8 mouse cellular contexts compared by ENCODE assay signal in genomic region chr8:109777851-109778250, GRCm38 (mm10). TPM values are rescaled to one million over a fixed set of nuclear protein-coding genes. Genes with fewer than 3 reads are reported as not detected.
A peak's percentile ranks its signal among the peaks of the same experiment; 100 is the strongest.
DNase-seq lines count a peak whose midpoint lies in the region; ATAC-seq lines count a peak whose summit lies in the region.

No protein-coding gene starts in this region.

- peaks cover 17% of the 10 kb centered on the region for H3K4me1 ChIP-seq in kidney, embryonic 15.5 days
- no peaks in the 10 kb centered on the region for H3K4me1 ChIP-seq in brown adipose tissue, adult 24 weeks (ENCODE audit: control insufficient read depth, insufficient read depth, insufficient read length, low read length)
- H3K4me1 ChIP-seq in hindbrain, embryonic 13.5 days (replicated peaks) = peaks cover 22% of the 10 kb centered on the region
- peaks cover 17% of the 10 kb centered on the region for H3K4me1 ChIP-seq in midbrain, embryonic 14.5 days (ENCODE audit: control insufficient read depth, insufficient read depth, low read length)

- no peaks in the 10 kb centered on the region for H3K36me3 ChIP-seq in kidney, embryonic 15.5 days
- no peaks in the 10 kb centered on the region for H3K36me3 ChIP-seq in hindbrain, embryonic 13.5 days
- H3K36me3 ChIP-seq in midbrain, embryonic 14.5 days (ENCODE audit: control insufficient read depth, insufficient read depth, low read length) = no peaks in the 10 kb centered on the region

- no peaks in the 10 kb centered on the region for H3K9me3 ChIP-seq in kidney, embryonic 15.5 days (replicated peaks)
- H3K9me3 ChIP-seq in hindbrain, embryonic 13.5 days = no peaks in the 10 kb centered on the region
- no peaks in the 10 kb centered on the region for H3K9me3 ChIP-seq in midbrain, embryonic 14.5 days (ENCODE audit: control insufficient read depth, low read length)

- H3K27ac ChIP-seq in kidney, embryonic 15.5 days = no peak overlapping the region
- no peak overlapping the region for H3K27ac ChIP-seq in brown adipose tissue, adult 24 weeks (replicated peaks; ENCODE audit: low read depth, low read length)
- peak overlapping the region; percentile 99 for H3K27ac ChIP-seq in hindbrain, embryonic 13.5 days
- peak overlapping the region; percentile 99 for H3K27ac ChIP-seq in midbrain, embryonic 14.5 days (replicated peaks; ENCODE audit: low read depth, low read length)

- DNase-seq in kidney, adult 18-20 months = no peak
- no peak for DNase-seq in midbrain, embryonic 14.5 days
- DNase-seq in spleen, postnatal 10 days (ENCODE audit: low spot score in 2 of 2) = no peak
- no peak for DNase-seq in left cerebral cortex, adult 11 months (ENCODE audit: low spot score)
- no peak for DNase-seq in adipocyte (ENCODE audit: low spot score)

- H3K4me2 ChIP-seq in kidney, embryonic 15.5 days = peak overlapping the region; percentile 86
- H3K4me2 ChIP-seq in hindbrain, embryonic 13.5 days = peak overlapping the region; percentile 79
- peak overlapping the region; percentile 94 for H3K4me2 ChIP-seq in midbrain, embryonic 14.5 days (ENCODE audit: low read length)

- no peak for ATAC-seq in kidney, embryonic 15.5 days (replicated peaks; ENCODE audit: low FRiP score)
- no peak for ATAC-seq in hindbrain, embryonic 13.5 days (ENCODE audit: low FRiP score)
- ATAC-seq in midbrain, embryonic 14.5 days (ENCODE audit: low FRiP score, low TSS enrichment) = no peak

- H3K9ac ChIP-seq in kidney, embryonic 15.5 days = peak overlapping the region; percentile 97; the same call in 1 of the 2 replicates
- H3K9ac ChIP-seq in hindbrain, embryonic 13.5 days = peak overlapping the region; percentile 95
- H3K9ac ChIP-seq in midbrain, embryonic 14.5 days (replicated peaks; ENCODE audit: low read length) = no peak overlapping the region; the same call in 1 of the 2 replicates

- 27% methylated on average over 5 of the region's 5 CpGs for WGBS in kidney, embryonic 15.5 days
- WGBS in hindbrain, embryonic 13.5 days = 24% methylated on average over 5 of the region's 5 CpGs
- WGBS in midbrain, embryonic 14.5 days = 24% methylated on average over 5 of the region's 5 CpGs

- H3K4me3 ChIP-seq in kidney, embryonic 15.5 days (replicated peaks) = peak overlapping the region; percentile 98
- peak overlapping the region; percentile 91 for H3K4me3 ChIP-seq in brown adipose tissue, adult 24 weeks (ENCODE audit: insufficient read depth, low read depth, low read length)
- peak overlapping the region; percentile 99 for H3K4me3 ChIP-seq in hindbrain, embryonic 13.5 days
- H3K4me3 ChIP-seq in midbrain, embryonic 14.5 days (replicated peaks; ENCODE audit: low read depth, low read length) = peak overlapping the region; percentile 97

- H3K27me3 ChIP-seq in kidney, embryonic 15.5 days = peaks cover 14% of the 10 kb centered on the region
- H3K27me3 ChIP-seq in hindbrain, embryonic 13.5 days = peaks cover 34% of the 10 kb centered on the region
- H3K27me3 ChIP-seq in midbrain, embryonic 14.5 days (ENCODE audit: control insufficient read depth, insufficient read depth, low read length) = no peaks in the 10 kb centered on the region; the same call in 1 of the 2 replicates

RNA-seq across cellular contexts. Expression of gene Ap1g1, which starts 0.5 kb away (rescaled TPM):
- 45.4 TPM in 2 replicates for polyA plus RNA-seq in kidney, embryonic 15.5 days (2015; fragmentation: Nextera tagmentation; extraction: Ambion mirVana)
- 44.4 and 68.3 TPM in 2 replicates for polyA plus RNA-seq in brown adipose tissue, adult 24 weeks (2012; ENCODE audit: insufficient read depth, insufficient read length, missing spikeins)
- 49.7 and 51.4 TPM in 2 replicates for polyA plus RNA-seq in hindbrain, embryonic 13.5 days (2015; fragmentation: Nextera tagmentation; extraction: Ambion mirVana)
- polyA plus RNA-seq in midbrain, embryonic 14.5 days (2014; fragmentation: Nextera tagmentation; extraction: Ambion mirVana) = 33.9 and 43.4 TPM in 2 replicates

RNA-seq across cellular contexts. Expression of gene Atxn1l, which starts 40.3 kb away (rescaled TPM):
- polyA plus RNA-seq in kidney, embryonic 15.5 days (2015; fragmentation: Nextera tagmentation; extraction: Ambion mirVana) = 7.3 and 7.9 TPM in 2 replicates
- 13.2 and 13.9 TPM in 2 replicates for polyA plus RNA-seq in brown adipose tissue, adult 24 weeks (2012; ENCODE audit: insufficient read depth, insufficient read length, missing spikeins)
- polyA plus RNA-seq in hindbrain, embryonic 13.5 days (2015; fragmentation: Nextera tagmentation; extraction: Ambion mirVana) = 3.8 and 4.4 TPM in 2 replicates
- 3.1 and 4.4 TPM in 2 replicates for polyA plus RNA-seq in midbrain, embryonic 14.5 days (2014; fragmentation: Nextera tagmentation; extraction: Ambion mirVana)

Comparison
In these comparisons a context has a peak if more than half of its experiments do, and no peak if none do; other contexts are left out.
1. H3K27ac ChIP-seq: peak in hindbrain, embryonic 13.5 days (single experiment) and midbrain, embryonic 14.5 days (single experiment); none in kidney, embryonic 15.5 days (single experiment) and brown adipose tissue, adult 24 weeks (single experiment).
2. Peak in every context shown above with its lines, with median percentiles within 50 percentile points of each other: H3K4me2 ChIP-seq and H3K4me3 ChIP-seq.